Mouse (Mus musculus) heart, postnatal 14 days (tissue): ENCODE results near the gene Sult5a1. TPM values are rescaled to one million over a fixed set of nuclear protein-coding genes. Genes with fewer than 3 reads are reported as not detected.
"Not testable (repeated sequence)": the region's sequence is repeated elsewhere in the genome, so short reads cannot be mapped to it uniquely, and the experiment has no call there.

Experiments
- DNase-seq, 2 experiments: peaks; one replicate each; pipeline ENCODE4 v3.0.0; 2021 to 2022
- intact Hi-C: fragments of 180-260 bp; cut with DNase I; formaldehyde crosslinking; loops from one replicate; pipeline ENCODE4 v1.15.1; 2025
- long read RNA-seq, 2 experiments: library from polyadenylated mRNA; stranded (forward); transcript quantifications; one replicate each; pipeline ENCODE4 v2.0.0; 2021
- total RNA-seq, 2 experiments: library from RNA; stranded (reverse); gene quantifications; 2 replicates each; pipeline ENCODE4 v1.2.3; 2021

Sult5a1 gene
- total RNA-seq: 1 to 10 TPM; 1.2 to 2.1 TPM
- long read RNA-seq, experiment 1: 0 reads
- long read RNA-seq, experiment 2: 0 reads

- no peak for DNase-seq
- intact Hi-C loops: no loop called here
Observed at GRCm38 (mm10) chr8:123157888-123158465, at the start of gene Sult5a1. Gene Sult5a1, minus strand, starts transcription at chr8:123158315.

- DNase-seq: no peak
- intact Hi-C loops: loop anchor here (2.0 to 10.0 kb wide), 5 partner anchors 56 to 589 kb away; partner anchors contain the start of genes Galns and Trappc2l
Observed at GRCm38 (mm10) chr8:123203571-123203970, 45.5 kb upstream of the Sult5a1 start.

- DNase-seq: peak; percentile 68 to 88
- intact Hi-C loops: loop anchor here (2.0 to 10.0 kb wide), 5 partner anchors 55 to 587 kb away; partner anchors contain the start of genes Galns and Trappc2l
Observed at GRCm38 (mm10) chr8:123202288-123202687, 44.2 kb upstream of the Sult5a1 start.

- intact Hi-C loops: loop anchor here (5.0 to 10.0 kb wide), 4 partner anchors 53 to 585 kb away; partner anchors contain the start of genes Galns and Trappc2l
- no peak for DNase-seq
Observed at GRCm38 (mm10) chr8:123199864-123200263, 41.7 kb upstream of the Sult5a1 start.

GRCm38 (mm10) chr8:123197016-123197415, 38.9 kb upstream of the Sult5a1 start:
- DNase-seq, intact Hi-C loops: not testable (repeated sequence)

GRCm38 (mm10) chr8:123193771-123194170, 35.7 kb upstream of the Sult5a1 start:
- no peak for DNase-seq
- intact Hi-C loops: no loop called here

- intact Hi-C loops: no loop called here
Observed at GRCm38 (mm10) chr8:123191908-123192307, 33.8 kb upstream of the Sult5a1 start.

GRCm38 (mm10) chr8:123190678-123191077, 32.6 kb upstream of the Sult5a1 start:
- intact Hi-C loops: no loop called here
- DNase-seq: peak; percentile 79 to 83

More at GRCm38 (mm10) chr8:123191908-123192307, 33.8 kb upstream of the Sult5a1 start:
- DNase-seq: no peak

GRCm38 (mm10) chr8:123188841-123189240, 30.7 kb upstream of the Sult5a1 start:
- intact Hi-C loops: no loop called here
- no peak for DNase-seq

- intact Hi-C loops: no loop called here
- DNase-seq: no peak
Observed at GRCm38 (mm10) chr8:123188006-123188405, 29.9 kb upstream of the Sult5a1 start.

- intact Hi-C loops: no loop called here
Observed at GRCm38 (mm10) chr8:123185566-123186409, 27.7 kb upstream of the Sult5a1 start, which contains the start of gene Dpep1. Gene Dpep1, plus strand, starts transcription at chr8:123186242.

GRCm38 (mm10) chr8:123181391-123181790, 23.3 kb upstream of the Sult5a1 start:
- intact Hi-C loops: no loop called here
- DNase-seq: peak; percentile 58 to 67

More at GRCm38 (mm10) chr8:123185566-123186409, 27.7 kb upstream of the Sult5a1 start, which contains the start of gene Dpep1:
- peak; percentile 56 to 64 for DNase-seq

GRCm38 (mm10) chr8:123156070-123156773, 1.9 kb downstream of the Sult5a1 start:
- intact Hi-C loops: no loop called here

GRCm38 (mm10) chr8:123155177-123155576, 2.9 kb downstream of the Sult5a1 start:
- intact Hi-C loops: loop anchor here (2.0 kb wide), 1 partner anchor 48 kb away; no protein-coding TSS in a partner anchor
- DNase-seq: peak in 1 of 2 experiments; percentile 45

More at GRCm38 (mm10) chr8:123156070-123156773, 1.9 kb downstream of the Sult5a1 start:
- DNase-seq: no peak

- DNase-seq: peak; percentile 38
- intact Hi-C loops: no loop called here
Observed at GRCm38 (mm10) chr8:123150737-123151171, 7.4 kb downstream of the Sult5a1 start.

- peak; percentile 29 to 56 for DNase-seq
Observed at GRCm38 (mm10) chr8:123146390-123146789, 11.7 kb downstream of the Sult5a1 start.

GRCm38 (mm10) chr8:123145279-123145678, 12.8 kb downstream of the Sult5a1 start:
- peak; percentile 64 to 65 for DNase-seq
- intact Hi-C loops: loop anchor here (5.0 kb wide), 1 partner anchor 57 kb away; no protein-coding TSS in a partner anchor

More at GRCm38 (mm10) chr8:123146390-123146789, 11.7 kb downstream of the Sult5a1 start:
- intact Hi-C loops: loop anchor here (5.0 kb wide), 1 partner anchor 56 kb away; no protein-coding TSS in a partner anchor

GRCm38 (mm10) chr8:123141741-123142462, 16.2 kb downstream of the Sult5a1 start:
- peak; percentile 82 to 94 for DNase-seq

GRCm38 (mm10) chr8:123138741-123139140, 19.4 kb downstream of the Sult5a1 start:
- DNase-seq: no peak
- intact Hi-C loops: no loop called here

More at GRCm38 (mm10) chr8:123141741-123142462, 16.2 kb downstream of the Sult5a1 start:
- intact Hi-C loops: no loop called here
